In genomic region chr6:29507447-29508309, GRCm38 (mm10) we compare ENCODE assay signal across 8 mouse cellular contexts. TPM values are rescaled to one million over a fixed set of nuclear protein-coding genes. Genes with fewer than 3 reads are reported as not detected.
DNase-seq lines count a peak whose midpoint lies in the region; ATAC-seq and TF ChIP-seq lines count a peak whose summit lies in the region.

Kcp (minus strand) TSS chr6:29507952.

- TF ChIP-seq CTCF in cerebellum, adult 2 months (IDR thresholded peaks at IDR 0.05; ENCODE audit: borderline replicate concordance, insufficient read depth, low read depth, low read length), result no peak

- peaks cover 11% of the 10 kb centered on the region; the same call in 1 of the 2 replicates for H3K4me1 ChIP-seq in lung, embryonic 15.5 days
- H3K4me1 ChIP-seq in embryonic facial prominence, embryonic 11.5 days (ENCODE audit: control insufficient read depth, insufficient read depth, low read length), result no peaks in the 10 kb centered on the region; the same call in 1 of the 2 replicates
- peaks cover 11% of the 10 kb centered on the region for H3K4me1 ChIP-seq in hindbrain, embryonic 15.5 days (replicated peaks)
- peaks cover 22% of the 10 kb centered on the region for H3K4me1 ChIP-seq in liver, embryonic 12.5 days
- no peaks in the 10 kb centered on the region for H3K4me1 ChIP-seq in cerebellum, adult 2 months (ENCODE audit: control insufficient read depth, insufficient read depth, low read length)

- no peaks in the 10 kb centered on the region for H3K36me3 ChIP-seq in lung, embryonic 15.5 days
- no peaks in the 10 kb centered on the region for H3K36me3 ChIP-seq in embryonic facial prominence, embryonic 11.5 days (replicated peaks; ENCODE audit: control insufficient read depth, insufficient read depth, low read depth, low read length)
- no peaks in the 10 kb centered on the region for H3K36me3 ChIP-seq in hindbrain, embryonic 15.5 days
- H3K36me3 ChIP-seq in liver, embryonic 12.5 days, result no peaks in the 10 kb centered on the region
- H3K36me3 ChIP-seq in splenic B cell, adult 2 months (ENCODE audit: control insufficient read depth, insufficient read depth, low read length, poor library complexity, severe bottlenecking), result no peaks in the 10 kb centered on the region

- peak within 1 kb of the TSS; percentile 59 for H3K4me3 ChIP-seq in lung, embryonic 15.5 days
- H3K4me3 ChIP-seq in embryonic facial prominence, embryonic 11.5 days (ENCODE audit: low read depth, low read length), result peak within 1 kb of the TSS; percentile 55
- peak within 1 kb of the TSS; percentile 48 for H3K4me3 ChIP-seq in hindbrain, embryonic 15.5 days
- H3K4me3 ChIP-seq in liver, embryonic 12.5 days, result peak within 1 kb of the TSS; percentile 54
- H3K4me3 ChIP-seq in cerebellum, adult 2 months (replicated peaks; ENCODE audit: insufficient read depth, low read depth, low read length), result no peak within 1 kb of the TSS

- H3K9ac ChIP-seq in lung, embryonic 15.5 days, result peak within 1 kb of the TSS; percentile 42
- H3K9ac ChIP-seq in embryonic facial prominence, embryonic 11.5 days (replicated peaks; ENCODE audit: low read length), result peak within 1 kb of the TSS; percentile 77
- H3K9ac ChIP-seq in hindbrain, embryonic 15.5 days, result peak within 1 kb of the TSS; percentile 45
- peak within 1 kb of the TSS; percentile 27; the same call in 1 of the 2 replicates for H3K9ac ChIP-seq in liver, embryonic 12.5 days

- DNase-seq in lung, postnatal 25 days (ENCODE audit: low spot score), result no peak
- DNase-seq in embryonic facial prominence, embryonic 11.5 days (ENCODE audit: low spot score), result peak; percentile 74
- peak; percentile 27 for DNase-seq in splenic B cell, adult 2 months (ENCODE audit: low read depth, low spot score)
- DNase-seq in left cerebral cortex, adult 18-20 months (ENCODE audit: low spot score in 2 of 2), result no peak
- DNase-seq in cerebellum, adult 2 months, result no peak

- ATAC-seq in lung, embryonic 15.5 days (ENCODE audit: borderline replicate concordance, extremely low read depth, low FRiP score, low TSS enrichment), result peak; percentile 66; the same call in 1 of the 2 replicates
- peak; percentile 63; the same call in 1 of the 2 replicates for ATAC-seq in embryonic facial prominence, embryonic 11.5 days (replicated peaks; ENCODE audit: insufficient number of reproducible peaks, low FRiP score, low TSS enrichment, low read depth)
- ATAC-seq in hindbrain, embryonic 15.5 days (ENCODE audit: low FRiP score, low read depth), result peak; percentile 65
- no peak for ATAC-seq in liver, embryonic 12.5 days

- no peak within 1 kb of the TSS for H3K27ac ChIP-seq in lung, embryonic 15.5 days
- H3K27ac ChIP-seq in embryonic facial prominence, embryonic 11.5 days (replicated peaks; ENCODE audit: low read depth, low read length), result no peak within 1 kb of the TSS
- H3K27ac ChIP-seq in hindbrain, embryonic 15.5 days (replicated peaks), result no peak within 1 kb of the TSS
- H3K27ac ChIP-seq in liver, embryonic 12.5 days, result no peak within 1 kb of the TSS
- no peak within 1 kb of the TSS for H3K27ac ChIP-seq in cerebellum, adult 2 months (ENCODE audit: insufficient read depth, low read length)

- peak within 1 kb of the TSS; percentile 87 for H3K4me2 ChIP-seq in lung, embryonic 15.5 days
- H3K4me2 ChIP-seq in embryonic facial prominence, embryonic 11.5 days (ENCODE audit: low read depth, low read length), result peak within 1 kb of the TSS; percentile 67
- peak within 1 kb of the TSS; percentile 70 for H3K4me2 ChIP-seq in hindbrain, embryonic 15.5 days
- peak within 1 kb of the TSS; percentile 70 for H3K4me2 ChIP-seq in liver, embryonic 12.5 days

- 0 out of 2 replicates have a peak, but pooled peaks cover 3% of the 10 kb centered on the region for H3K27me3 ChIP-seq in lung, embryonic 15.5 days
- H3K27me3 ChIP-seq in embryonic facial prominence, embryonic 11.5 days (ENCODE audit: control insufficient read depth, insufficient read depth, low read length), result no peaks in the 10 kb centered on the region; the same call in 1 of the 2 replicates
- peaks cover 16% of the 10 kb centered on the region; the same call in 1 of the 2 replicates for H3K27me3 ChIP-seq in hindbrain, embryonic 15.5 days
- H3K27me3 ChIP-seq in liver, embryonic 12.5 days (replicated peaks), result peaks cover 63% of the 10 kb centered on the region
- peaks cover 4% of the 10 kb centered on the region; the same call in 1 of the 2 replicates for H3K27me3 ChIP-seq in splenic B cell, adult 2 months (ENCODE audit: control insufficient read depth, insufficient read depth, low read length, poor library complexity, severe bottlenecking)
- 0 out of 2 replicates have a peak, but pooled peaks cover 1% of the 10 kb centered on the region for H3K27me3 ChIP-seq in cerebellum, adult 2 months (ENCODE audit: control insufficient read depth, insufficient read depth, low read length)

- no peaks in the 10 kb centered on the region for H3K9me3 ChIP-seq in lung, embryonic 15.5 days
- no peaks in the 10 kb centered on the region for H3K9me3 ChIP-seq in embryonic facial prominence, embryonic 11.5 days (replicated peaks; ENCODE audit: control insufficient read depth, low read length)
- no peaks in the 10 kb centered on the region for H3K9me3 ChIP-seq in hindbrain, embryonic 15.5 days
- no peaks in the 10 kb centered on the region for H3K9me3 ChIP-seq in liver, embryonic 12.5 days (replicated peaks)

- no peak for TF ChIP-seq POLR2A in cerebellum, adult 2 months (IDR thresholded peaks at IDR 0.05; ENCODE audit: borderline replicate concordance, insufficient read depth, low read length)

- under 1% methylated on average over 43 of the region's 47 CpGs for WGBS in lung, embryonic 15.5 days
- under 1% methylated on average over 47 of the region's 47 CpGs for WGBS in embryonic facial prominence, embryonic 11.5 days
- under 1% methylated on average over 46 of the region's 47 CpGs for WGBS in hindbrain, embryonic 15.5 days
- 2% methylated on average over 47 of the region's 47 CpGs for WGBS in liver, embryonic 12.5 days (ENCODE audit: insufficient replicate concordance)
- WGBS in cerebellum, adult 2 months, result 2% methylated on average over 47 of the region's 47 CpGs

RNA-seq across cellular contexts. Expression of gene Kcp, which starts in this region (rescaled TPM):
- polyA plus RNA-seq in lung, embryonic 15.5 days (2015; fragmentation: Nextera tagmentation; extraction: Ambion mirVana), result 14.0 and 14.1 TPM in 2 replicates
- polyA plus RNA-seq in embryonic facial prominence, embryonic 11.5 days (2014; fragmentation: Nextera tagmentation; extraction: Ambion mirVana), result 10.0 and 14.6 TPM in 2 replicates
- polyA plus RNA-seq in hindbrain, embryonic 15.5 days (2015; fragmentation: Nextera tagmentation; extraction: Ambion mirVana), result 20.3 and 20.8 TPM in 2 replicates
- 2.8 and 3.2 TPM in 2 replicates for polyA plus RNA-seq in liver, embryonic 12.5 days (2016; fragmentation: Nextera tagmentation; extraction: Ambion mirVana)
- total RNA-seq in left cerebral cortex, adult 18-20 months (2021), result 1 to 10 TPM in 1 of 2 experiments, under 1 TPM in 1; 0.63 to 1.1 TPM
- polyA plus RNA-seq in cerebellum, adult 2 months (2012; rRNA removed), result 3.7 and 4.9 TPM in 2 replicates

Comparison
In these comparisons a context has a peak if more than half of its experiments do, and no peak if none do; other contexts are left out.
1. H3K9ac ChIP-seq: peak in every context shown above with its lines; median percentile 77 in embryonic facial prominence, embryonic 11.5 days; 45 in hindbrain, embryonic 15.5 days; 42 in lung, embryonic 15.5 days; 27 in liver, embryonic 12.5 days.
2. DNase-seq: peak in embryonic facial prominence, embryonic 11.5 days (single experiment) and splenic B cell, adult 2 months (single experiment); none in lung, postnatal 25 days (single experiment), left cerebral cortex, adult 18-20 months (0 of 2) and cerebellum, adult 2 months (0 of 2).
3. Peak in every context shown above with its lines, with median percentiles within 50 percentile points of each other: H3K4me2 ChIP-seq.